Mouse (Mus musculus) small intestine, adult 2 months (tissue): ENCODE data around the gene Snx32. TPM values are rescaled to one million over a fixed set of nuclear protein-coding genes. Genes with fewer than 3 reads are reported as not detected.
A peak's percentile ranks its signal among the peaks of the same experiment; 100 is the strongest.

Source experiments
- H3K27ac ChIP-seq: fragments of 200-500 bp; 2 replicates; pipeline ENCODE4 v1.5.1; 2012; ENCODE audit warnings: low read depth, low read length, control low read depth, inconsistent platforms; ENCODE audit not compliant: insufficient read depth
- H3K27me3 ChIP-seq: fragments of 200-500 bp; 2 replicates; pipeline ENCODE4 v1.6.1; 2012; ENCODE audit warnings: mild to moderate bottlenecking, moderate library complexity, low read length, inconsistent platforms; ENCODE audit not compliant: control insufficient read depth, insufficient read depth
- H3K36me3 ChIP-seq: fragments of 200-500 bp; 2 replicates; pipeline ENCODE4 v1.6.1; 2012; ENCODE audit warnings: mild to moderate bottlenecking, low read length, control low read depth, inconsistent platforms; ENCODE audit not compliant: control insufficient read depth, insufficient read depth
- H3K4me1 ChIP-seq: fragments of 200-500 bp; 2 replicates; pipeline ENCODE4 v1.6.1; 2012; ENCODE audit warnings: low read length, inconsistent platforms, mixed read lengths; ENCODE audit not compliant: control insufficient read depth, insufficient read depth, insufficient read length
- H3K4me3 ChIP-seq: fragments of 200-500 bp; 2 replicates; pipeline ENCODE4 v1.5.1; 2012; ENCODE audit warnings: low read depth, mild to moderate bottlenecking, control low read depth, inconsistent platforms, low read length, moderate library complexity
- CTCF ChIP-seq: fragments of 200-500 bp; IDR thresholded peaks from 2 replicates; pipeline ENCODE4 v1.5.1; 2012; ENCODE audit warnings: low read depth, mild to moderate bottlenecking, control low read depth, inconsistent platforms, low read length, moderate library complexity, mixed read lengths; ENCODE audit not compliant: insufficient replicate concordance, insufficient read length; ENCODE audit errors: extremely low read depth
- POLR2A ChIP-seq: fragments of 200-500 bp; IDR thresholded peaks from 2 replicates; pipeline ENCODE4 v1.6.1; 2012; ENCODE audit warnings: low read depth, mild to moderate bottlenecking, control low read depth, inconsistent platforms, low read length, moderate library complexity
- WGBS: fragments of 180-500 bp; shearing (Covaris S2); methylation state at CpG from one replicate; pipeline ENCODE4 v1.1.7; 2018; 5-methylcytosine and 5-hydroxymethylcytosine counted together
- polyA plus RNA-seq: library from polyadenylated mRNA; depleted of rRNA; stranded (reverse); fragments of >200 nt; gene quantifications from 2 replicates; pipeline ENCODE4 v1.2.3, GENCODE M21; 2012; rRNA removed

Gene Snx32
- polyA plus RNA-seq, 1 experiment, result 3.2 TPM

DNA sequence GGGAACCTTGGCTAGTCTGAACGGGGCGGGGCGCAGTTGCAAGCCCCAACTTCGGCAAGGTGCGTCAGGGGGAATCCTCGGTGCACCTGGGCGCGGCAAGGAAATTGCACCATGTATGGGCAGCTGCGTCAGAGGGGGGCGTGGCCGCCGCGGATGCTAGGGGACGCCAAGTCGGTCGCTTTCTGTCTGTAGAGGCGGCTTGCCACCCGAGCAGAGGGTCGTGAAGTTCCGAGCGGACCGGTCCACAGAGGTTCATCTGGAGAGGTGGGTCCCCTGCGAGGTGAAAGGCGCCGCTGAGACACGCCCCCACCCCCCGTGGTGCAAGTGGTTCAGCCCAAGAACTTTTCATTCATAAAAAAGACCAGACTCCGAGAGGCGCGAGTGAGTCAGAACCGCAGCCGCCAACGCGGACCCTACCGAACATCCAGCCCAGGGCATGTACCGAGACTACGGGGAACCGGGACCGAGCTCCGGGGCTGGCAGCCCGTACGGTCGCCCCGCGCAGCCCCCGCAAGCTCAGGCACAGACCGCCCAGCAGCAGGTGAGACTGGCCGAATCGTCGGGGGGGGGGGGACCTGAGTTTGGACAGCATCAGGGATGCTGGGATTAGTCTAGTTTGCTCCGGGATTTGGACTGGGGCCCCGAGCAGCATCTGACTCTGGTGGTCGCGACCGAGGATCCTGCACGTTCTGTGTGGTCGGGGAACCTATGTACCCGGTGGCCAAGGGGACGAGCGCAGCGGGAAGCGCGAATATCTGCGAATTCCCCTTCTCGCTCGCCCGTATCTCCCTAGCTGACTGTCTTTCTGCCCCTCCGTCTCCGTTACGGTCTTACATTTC lies 62.6 kb downstream of the Snx32 start, which contains the start of gene Fosl1:
Gene Fosl1 (plus strand): TSS at position 33 of the 839 bp plus-strand sequence.
- TF ChIP-seq CTCF, result no peak
- no peak for TF ChIP-seq POLR2A
- Histone ChIP-seq H3K4me3 (peak within 1 kb of the TSS; percentile 79), H3K27ac (no peak within 1 kb of the TSS), H3K36me3 (no peaks in the 10 kb centered on the region), H3K27me3 (peaks cover 17% of the 10 kb centered on the region), H3K4me1 (peaks cover 13% of the 10 kb centered on the region)
- WGBS, result under 1% methylated on average over 70 of the region's 70 CpGs

DNA sequence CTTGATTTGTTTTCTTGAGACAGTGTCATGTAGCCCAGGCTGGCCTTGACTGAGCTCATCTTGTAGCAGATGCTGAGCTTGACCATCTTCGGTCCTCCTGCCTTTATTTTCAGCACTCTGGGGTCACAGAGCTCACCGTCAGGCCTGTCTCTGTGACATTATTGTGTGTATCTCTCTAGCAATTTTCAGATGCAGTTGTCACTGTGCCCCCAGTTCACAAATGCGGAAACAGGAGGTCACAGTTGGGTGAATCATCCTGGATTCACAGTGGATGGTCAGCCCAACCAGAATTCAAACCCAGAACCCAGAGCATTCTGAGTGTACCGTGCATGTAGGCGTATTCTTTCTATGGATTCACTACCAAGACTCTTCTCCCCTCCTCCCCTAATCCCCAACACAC lies 64.6 kb downstream of the Snx32 start:
- Histone ChIP-seq H3K36me3 (no peaks in the 10 kb centered on the region), H3K27ac (no peak overlapping the region), H3K27me3 (peaks cover 17% of the 10 kb centered on the region), H3K4me1 (peaks cover 13% of the 10 kb centered on the region), H3K4me3 (no peak overlapping the region)
- TF ChIP-seq POLR2A (no peak), CTCF (no peak)
- WGBS, result 94% methylated on average over 5 of the region's 5 CpGs

DNA sequence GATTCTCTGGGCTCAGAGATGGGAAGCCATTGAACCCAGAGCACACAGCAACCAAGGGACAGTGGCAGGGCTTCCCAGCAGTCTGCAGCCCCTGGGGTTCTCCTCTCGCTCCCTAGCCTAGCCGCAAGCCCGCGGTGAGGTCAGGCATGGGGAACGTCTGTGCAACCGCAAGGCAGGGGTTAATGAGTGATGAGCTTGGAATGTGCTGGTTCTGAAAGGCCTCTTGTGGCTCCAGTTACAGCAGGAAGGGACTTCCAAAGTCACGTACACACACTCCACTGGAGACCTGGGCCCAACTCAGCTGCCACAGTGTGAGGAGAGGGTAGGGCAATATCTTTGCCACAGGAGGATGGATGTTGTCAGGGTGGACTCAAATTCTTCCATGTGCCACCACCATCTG lies 65.4 kb downstream of the Snx32 start:
- Histone ChIP-seq H3K27me3 (peaks cover 17% of the 10 kb centered on the region), H3K4me1 (peaks cover 13% of the 10 kb centered on the region), H3K36me3 (no peaks in the 10 kb centered on the region), H3K4me3 (no peak overlapping the region), H3K27ac (no peak overlapping the region)
- TF ChIP-seq CTCF (no peak), POLR2A (no peak)
- 35% methylated on average over 7 of the region's 7 CpGs for WGBS

DNA sequence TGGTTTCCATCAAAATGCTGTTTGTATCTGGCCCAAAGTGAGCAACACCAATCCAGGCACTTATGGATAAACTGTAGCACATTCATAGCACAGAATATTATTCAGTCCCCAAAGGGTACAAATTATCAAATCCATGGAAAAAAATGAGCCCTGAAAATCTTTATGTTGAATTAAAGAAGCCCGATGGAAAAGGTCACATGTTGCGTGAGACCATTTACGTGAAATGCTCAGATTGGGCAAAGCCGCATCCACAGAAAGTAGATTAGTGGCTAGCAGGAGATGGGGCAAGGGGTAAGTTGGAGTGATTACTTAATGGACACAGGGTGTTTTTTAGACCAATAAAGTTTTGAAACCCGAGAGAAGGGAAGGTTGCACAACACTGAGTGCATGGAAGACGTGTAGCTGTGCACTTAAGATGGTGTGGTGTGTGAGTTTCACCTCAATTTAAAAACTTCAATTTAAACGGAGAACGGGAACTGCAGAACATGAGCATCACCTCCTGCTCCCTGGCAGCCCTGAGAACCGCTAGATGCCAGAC lies 65.9 kb downstream of the Snx32 start:
- Histone ChIP-seq H3K4me3 (no peak overlapping the region), H3K27ac (no peak overlapping the region), H3K36me3 (no peaks in the 10 kb centered on the region), H3K4me1 (peaks cover 13% of the 10 kb centered on the region), H3K27me3 (peaks cover 17% of the 10 kb centered on the region)
- WGBS, result 58% methylated on average over 9 of the region's 9 CpGs
- no peak for TF ChIP-seq CTCF
- no peak for TF ChIP-seq POLR2A

Other genes starting within 250 kb of the Snx32 start
- 5.9 and 8.9 TPM in 2 replicates for gene Pacs1, start 237.4 kb downstream of the Snx32 start, polyA plus RNA-seq
- gene Sf3b2, start 215.1 kb downstream of the Snx32 start, polyA plus RNA-seq, result 37.2 and 66.7 TPM in 2 replicates
- gene Gal3st3, start 212.2 kb downstream of the Snx32 start, polyA plus RNA-seq, result 0.04 TPM in 1 of 2 replicates, not detected in the other
- gene Catsper1, start 174.8 kb downstream of the Snx32 start, polyA plus RNA-seq, result not detected in 2 replicates
- gene Cst6, start 161.0 kb downstream of the Snx32 start, polyA plus RNA-seq, result 226 and 874 TPM in 2 replicates
- gene Eif1ad, start 143.8 kb downstream of the Snx32 start, polyA plus RNA-seq, result 11.8 and 27.0 TPM in 2 replicates
- 63.6 and 100 TPM in 2 replicates for gene Banf1, start 143.4 kb downstream of the Snx32 start, polyA plus RNA-seq
- 7.3 and 27.7 TPM in 2 replicates for gene Sart1, start 121.8 kb downstream of the Snx32 start, polyA plus RNA-seq
- gene Tsga10ip, start 108.0 kb downstream of the Snx32 start, polyA plus RNA-seq, result 1.4 and 8.3 TPM in 2 replicates
- 32.9 and 63.2 TPM in 2 replicates for gene Drap1, start 85.6 kb downstream of the Snx32 start, polyA plus RNA-seq
- gene AI837181, start 85.4 kb downstream of the Snx32 start, polyA plus RNA-seq, result 41.8 and 76.3 TPM in 2 replicates
- gene Fosl1, start 63.0 kb downstream of the Snx32 start, polyA plus RNA-seq, result 0.91 and 2.6 TPM in 2 replicates
- gene Ccdc85b, start 52.6 kb downstream of the Snx32 start, polyA plus RNA-seq, result 3.3 and 4.4 TPM in 2 replicates
- gene Fibp, start 49.9 kb downstream of the Snx32 start, polyA plus RNA-seq, result 72.5 and 143 TPM in 2 replicates
- gene Ctsw, start 42.0 kb downstream of the Snx32 start, polyA plus RNA-seq, result 8.2 and 10.2 TPM in 2 replicates
- gene Efemp2, start 36.6 kb downstream of the Snx32 start, polyA plus RNA-seq, result 22.4 and 26.5 TPM in 2 replicates
- 19.9 and 29.1 TPM in 2 replicates for gene Mus81, start 22.1 kb downstream of the Snx32 start, polyA plus RNA-seq
- gene Cfl1, start 20.1 kb downstream of the Snx32 start, polyA plus RNA-seq, result 320 and 703 TPM in 2 replicates
- 0.19 TPM in 1 of 2 replicates, not detected in the other for gene 1700020D05Rik, start 6.8 kb downstream of the Snx32 start, polyA plus RNA-seq
- gene Ovol1, start 50.1 kb upstream of the Snx32 start, polyA plus RNA-seq, result 28.5 and 55.3 TPM in 2 replicates
- gene Ap5b1, start 57.5 kb upstream of the Snx32 start, polyA plus RNA-seq, result 20.2 and 37.1 TPM in 2 replicates
- 47.0 and 68.0 TPM in 2 replicates for gene Rnaseh2c, start 91.3 kb upstream of the Snx32 start, polyA plus RNA-seq
- gene Kat5, start 99.7 kb upstream of the Snx32 start, polyA plus RNA-seq, result 19.0 and 40.4 TPM in 2 replicates
- 35.8 and 61.0 TPM in 2 replicates for gene Rela, start 126.9 kb upstream of the Snx32 start, polyA plus RNA-seq
- gene Sipa1, start 153.2 kb upstream of the Snx32 start, polyA plus RNA-seq, result 35.1 and 54.0 TPM in 2 replicates
- gene Map3k11, start 178.2 kb upstream of the Snx32 start, polyA plus RNA-seq, result 65.8 and 169 TPM in 2 replicates
- 85.4 and 150 TPM in 2 replicates for gene Pcnx3, start 178.4 kb upstream of the Snx32 start, polyA plus RNA-seq
- 0.57 TPM in 1 of 2 replicates, not detected in the other for gene Kcnk7, start 193.8 kb upstream of the Snx32 start, polyA plus RNA-seq
- gene Ehbp1l1, start 215.8 kb upstream of the Snx32 start, polyA plus RNA-seq, result 62.1 and 100 TPM in 2 replicates
- 69.8 and 126 TPM in 2 replicates for gene Fam89b, start 219.1 kb upstream of the Snx32 start, polyA plus RNA-seq
- gene Ltbp3, start 230.4 kb upstream of the Snx32 start, polyA plus RNA-seq, result 28.2 and 30.2 TPM in 2 replicates